Mouse (Mus musculus) heart, adult 11 months (tissue): ENCODE results near the gene Tdpoz2.
"Not testable (repeated sequence)": the region's sequence is repeated elsewhere in the genome, so short reads cannot be mapped to it uniquely, and the experiment has no call there.

Experiments used
- DNase-seq: peaks from one replicate; pipeline ENCODE4 v3.0.0; 2022

Gene Tdpoz2

GRCm38 (mm10) chr3:93652586-93652985, at the start of gene Tdpoz2:
Gene Tdpoz2 (minus strand): TSS chr3:93652686.
- no peak for DNase-seq

GRCm38 (mm10) chr3:93692970-93693369, 40.5 kb upstream of the Tdpoz2 start, which contains the start of gene Gm37596:
Gene Gm37596 (minus strand): TSS chr3:93693070.
- DNase-seq: not testable (repeated sequence)

GRCm38 (mm10) chr3:93676210-93676609, 23.7 kb upstream of the Tdpoz2 start, which contains the start of gene Tdpoz1:
Gene Tdpoz1 (minus strand): TSS chr3:93676310.
- not testable (repeated sequence) for DNase-seq

- not testable (repeated sequence) for DNase-seq
Observed at GRCm38 (mm10) chr3:93670805-93671503, 18.5 kb upstream of the Tdpoz2 start.

GRCm38 (mm10) chr3:93654260-93654659, 1.8 kb upstream of the Tdpoz2 start:
- no peak for DNase-seq

GRCm38 (mm10) chr3:93630917-93631714, 21.4 kb downstream of the Tdpoz2 start:
- peak; percentile 64 for DNase-seq

GRCm38 (mm10) chr3:93608970-93609369, 43.5 kb downstream of the Tdpoz2 start:
- peak; percentile 78 for DNase-seq

GRCm38 (mm10) chr3:93601903-93602302, 50.6 kb downstream of the Tdpoz2 start:
- DNase-seq: no peak
